Mouse (Mus musculus): ENCODE measurements around the gene Vps18.

The Vps18 gene

DNA sequence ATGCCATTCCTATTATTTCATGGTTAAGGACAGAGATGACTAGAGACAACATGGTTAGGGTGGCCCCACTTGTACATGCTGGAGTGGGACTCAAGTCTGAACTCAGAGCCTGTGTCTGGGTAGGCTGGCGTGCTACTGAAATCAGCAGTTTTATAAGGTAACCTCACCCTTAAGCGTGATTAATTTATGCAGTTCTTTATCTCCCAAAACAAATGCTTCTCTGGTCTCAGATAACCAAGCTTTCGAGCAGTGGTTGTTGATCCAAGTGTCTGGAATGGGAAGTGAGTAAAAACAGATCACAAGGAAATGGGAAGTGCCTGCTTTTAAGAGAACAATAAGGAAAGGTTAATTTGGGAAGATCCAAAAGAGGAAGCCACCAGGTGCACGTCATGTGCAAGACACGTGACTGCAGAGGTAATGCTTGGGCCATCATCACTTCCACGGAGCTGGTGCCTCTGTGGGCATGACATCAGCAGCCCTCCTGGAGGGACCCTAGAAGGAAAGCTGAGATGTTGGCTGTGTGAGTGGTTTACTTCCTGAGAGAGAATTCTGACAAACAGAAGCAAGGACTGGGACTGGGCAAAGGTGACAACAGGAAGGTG lies 56.1 kb downstream of the Vps18 start:
- no peak for DNase-seq (ENCODE audit: low spot score in 2 of 2)
